Mouse (Mus musculus): Measurements from ENCODE around the gene Amz1.

GRCm38 (mm10) chr5:140701661-140702060, 22.3 kb upstream of the Amz1 start:
- no peak for TF ChIP-seq CTCF (IDR thresholded peaks at IDR 0.05)
- no peak for TF ChIP-seq EP300 (IDR thresholded peaks at IDR 0.05)

All from lung, postnatal 0 days (tissue).